Mouse (Mus musculus) thymus, postnatal 4 days (tissue): ENCODE results near the gene Pigm.

ENCODE experiments used
- DNase-seq: peaks from one replicate; pipeline ENCODE4 v3.0.0; 2021

Pigm gene

GRCm38 (mm10) chr1:172352453-172352852 is 23.9 kb upstream of the Pigm start:
- no peak for DNase-seq

GRCm38 (mm10) chr1:172355336-172355735 is 21.0 kb upstream of the Pigm start:
- DNase-seq, result no peak

GRCm38 (mm10) chr1:172357550-172357949 is 18.8 kb upstream of the Pigm start:
- peak; percentile 83 for DNase-seq

DNA sequence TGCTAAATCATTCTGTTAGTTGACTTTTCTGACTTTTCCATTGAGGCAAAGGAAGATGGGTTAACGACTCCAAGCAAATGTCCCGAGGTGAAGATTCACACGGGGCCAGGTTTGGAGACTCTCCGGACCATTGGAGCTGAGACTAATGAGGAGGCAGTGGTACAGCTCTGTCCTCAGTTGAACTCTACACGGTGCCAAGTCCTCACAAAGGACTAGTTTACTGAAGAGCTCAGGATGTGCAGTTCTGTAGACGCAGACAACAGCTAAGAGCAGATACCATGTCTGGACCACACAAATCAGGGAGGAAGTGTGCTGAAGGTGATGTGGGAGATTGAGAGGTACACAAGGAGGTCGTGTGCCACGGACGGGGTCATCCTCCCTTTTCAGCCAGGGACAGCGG is 18.0 kb upstream of the Pigm start:
- no peak for DNase-seq

GRCm38 (mm10) chr1:172364684-172365083 is 11.7 kb upstream of the Pigm start:
- DNase-seq, result peak; percentile 68

- DNase-seq, result peak; percentile 94
Measured at GRCm38 (mm10) chr1:172368768-172369418, 7.5 kb upstream of the Pigm start.

DNA sequence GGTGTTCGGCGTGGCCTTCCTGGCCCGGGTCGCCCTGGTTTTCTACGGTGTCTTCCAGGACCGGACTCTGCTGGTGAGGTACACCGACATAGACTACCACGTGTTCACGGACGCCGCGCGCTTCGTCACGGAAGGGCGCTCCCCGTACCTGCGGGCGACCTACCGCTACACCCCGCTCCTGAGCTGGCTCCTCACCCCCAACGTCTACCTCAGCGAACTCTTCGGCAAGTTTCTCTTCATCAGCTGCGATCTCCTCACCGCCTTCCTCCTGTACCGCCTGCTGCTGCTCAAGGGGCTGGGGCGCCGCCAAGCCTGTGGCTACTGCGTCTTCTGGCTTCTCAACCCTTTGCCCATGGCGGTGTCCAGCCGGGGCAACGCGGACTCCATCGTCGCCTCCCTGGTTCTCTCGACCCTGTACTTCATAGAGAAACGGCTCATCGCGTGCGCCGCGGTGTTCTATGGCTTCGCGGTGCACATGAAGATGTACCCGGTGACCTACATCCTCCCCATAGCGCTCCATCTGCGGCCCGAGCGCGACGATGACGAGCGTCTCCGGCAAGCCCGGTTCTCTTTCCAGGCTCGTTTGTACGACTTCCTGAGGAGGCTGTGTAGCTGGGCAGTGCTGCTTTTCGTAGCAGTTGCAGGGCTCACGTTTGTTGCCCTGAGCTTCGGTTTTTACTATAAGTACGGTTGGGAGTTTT is 562 bp downstream of the Pigm start:
- DNase-seq, result peak; percentile 67

GRCm38 (mm10) chr1:172380066-172380465 is 3.7 kb downstream of the Pigm start:
- no peak for DNase-seq

DNA sequence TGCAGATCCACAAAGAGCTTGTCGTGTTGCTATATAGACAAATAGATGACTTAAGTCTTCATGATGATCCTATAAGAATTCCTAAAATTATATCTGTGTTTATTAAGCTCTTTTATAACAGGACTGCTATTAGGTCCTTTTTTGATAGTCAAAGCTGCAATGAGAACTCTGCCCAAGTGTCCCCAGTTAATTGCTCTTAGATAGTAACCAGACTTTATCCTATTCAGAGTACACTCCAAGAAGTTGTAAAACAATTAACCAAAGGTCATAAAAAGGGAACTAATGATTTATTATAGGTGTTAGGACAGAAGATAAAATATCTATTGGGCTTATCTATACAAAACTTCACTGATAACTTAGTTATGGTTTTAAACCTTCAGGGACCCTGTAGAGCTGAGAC is 5.7 kb downstream of the Pigm start:
- no peak for DNase-seq

DNA sequence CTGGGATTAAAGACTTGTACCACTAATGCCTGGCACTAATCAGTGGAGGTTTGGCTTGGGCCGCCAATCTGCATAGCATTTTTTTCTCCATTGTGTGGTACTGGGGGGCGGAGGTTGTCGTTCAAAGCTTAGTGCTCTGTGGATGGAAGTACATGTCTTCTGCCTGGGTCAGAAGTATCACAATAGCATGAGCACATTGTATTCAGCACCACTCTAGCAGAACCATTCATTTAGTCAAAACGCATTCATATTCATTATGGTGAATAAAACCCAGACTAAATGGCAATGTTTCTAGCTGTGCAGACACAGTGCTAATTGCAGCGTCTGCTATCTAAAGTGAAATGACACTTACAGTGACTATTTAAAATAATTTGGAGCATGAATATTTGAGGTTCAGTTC is 10.9 kb downstream of the Pigm start:
- no peak for DNase-seq

GRCm38 (mm10) chr1:172390769-172391168 is 14.4 kb downstream of the Pigm start:
- no peak for DNase-seq

- DNase-seq, result no peak
Measured at GRCm38 (mm10) chr1:172391807-172392581, 15.6 kb downstream of the Pigm start.

GRCm38 (mm10) chr1:172392643-172393170 is 16.4 kb downstream of the Pigm start:
- no peak for DNase-seq

DNA sequence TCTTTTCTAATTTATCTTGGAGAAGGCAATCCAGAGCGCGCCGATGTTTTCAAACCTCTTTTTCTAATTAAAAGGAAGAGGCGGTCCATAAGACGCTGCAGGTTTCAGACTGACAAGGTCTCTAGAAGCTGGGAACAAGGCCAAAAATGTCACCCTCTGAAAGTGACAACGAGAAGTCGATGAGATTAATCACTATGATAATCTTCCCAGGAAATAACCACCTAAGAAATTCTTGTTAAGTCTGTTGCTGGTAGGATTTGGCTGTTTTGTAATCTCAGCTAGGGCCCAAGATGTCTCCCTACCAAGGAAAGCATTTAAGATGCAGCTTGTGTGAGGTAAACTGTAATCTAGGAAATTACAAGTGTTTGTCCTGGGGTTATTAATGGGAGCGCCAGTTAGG is 17.4 kb downstream of the Pigm start:
- DNase-seq, result no peak

DNA sequence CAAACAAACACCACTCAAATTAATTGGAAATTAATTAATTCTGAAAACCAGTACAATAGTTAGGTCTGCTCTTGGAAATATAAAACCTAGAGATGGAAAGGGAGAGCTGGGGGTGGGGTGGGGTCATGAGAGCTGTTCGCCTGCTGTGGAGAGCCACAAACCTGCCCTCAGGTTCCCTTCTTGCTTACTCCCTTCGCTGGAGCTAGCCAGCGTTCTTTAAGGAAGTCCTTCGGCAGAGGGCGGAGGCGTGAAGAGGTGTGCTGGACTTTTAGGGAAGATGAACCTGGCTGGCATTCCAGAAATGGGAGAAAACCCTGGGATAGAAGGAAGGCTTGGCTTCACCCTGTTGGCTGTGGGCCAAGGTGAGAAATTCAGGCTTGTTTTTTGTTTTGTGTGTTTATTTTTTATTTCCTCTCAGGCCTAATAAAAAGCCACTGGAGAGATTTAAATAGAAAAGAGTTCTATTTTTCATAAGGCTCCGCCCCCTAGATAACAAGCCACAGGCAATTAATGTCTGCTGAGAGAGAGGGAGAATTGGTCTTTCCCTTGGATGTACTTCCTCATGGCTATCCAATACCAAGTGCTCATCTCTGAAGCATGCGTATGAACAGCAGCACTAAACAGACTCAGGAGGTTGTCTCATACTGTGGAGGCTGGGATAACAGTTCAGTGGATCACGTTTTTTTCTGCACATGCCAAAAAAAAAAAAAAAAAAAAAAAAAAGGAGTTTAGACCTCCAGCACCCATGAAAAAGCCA is 20.8 kb downstream of the Pigm start:
- no peak for DNase-seq

DNA sequence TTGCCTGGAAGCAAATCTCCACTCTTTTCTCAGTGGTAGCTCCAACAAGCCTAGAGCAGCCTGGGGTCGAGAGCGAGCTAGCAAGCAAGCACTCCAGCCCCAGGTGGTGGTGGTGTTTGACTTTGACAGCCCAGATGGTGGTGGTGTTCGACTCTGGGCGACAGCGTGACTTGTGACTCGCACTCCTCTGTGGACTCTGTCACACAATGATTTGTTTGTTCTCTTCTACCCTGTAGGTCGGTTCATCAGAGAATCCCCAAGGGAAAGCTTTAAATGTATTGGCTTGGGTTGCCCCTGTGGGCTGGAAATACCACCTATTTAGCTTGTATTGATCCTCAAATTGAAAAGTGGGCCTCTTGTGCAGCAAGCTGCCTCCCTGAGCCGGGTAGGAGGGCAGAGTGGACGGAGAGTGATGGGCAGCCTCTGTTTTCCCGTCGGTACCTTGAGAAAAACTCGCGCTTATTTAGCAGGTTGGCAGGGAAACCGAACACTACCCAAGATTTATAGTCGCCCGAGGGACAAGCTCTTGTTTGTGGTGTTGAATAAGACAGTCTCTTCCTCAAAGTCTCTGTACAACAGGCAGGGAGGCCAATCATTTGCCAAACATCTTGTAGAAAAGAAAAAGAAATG is 29.8 kb downstream of the Pigm start:
- no peak for DNase-seq

- no peak for DNase-seq
Measured at GRCm38 (mm10) chr1:172408996-172409395, 32.6 kb downstream of the Pigm start.

DNA sequence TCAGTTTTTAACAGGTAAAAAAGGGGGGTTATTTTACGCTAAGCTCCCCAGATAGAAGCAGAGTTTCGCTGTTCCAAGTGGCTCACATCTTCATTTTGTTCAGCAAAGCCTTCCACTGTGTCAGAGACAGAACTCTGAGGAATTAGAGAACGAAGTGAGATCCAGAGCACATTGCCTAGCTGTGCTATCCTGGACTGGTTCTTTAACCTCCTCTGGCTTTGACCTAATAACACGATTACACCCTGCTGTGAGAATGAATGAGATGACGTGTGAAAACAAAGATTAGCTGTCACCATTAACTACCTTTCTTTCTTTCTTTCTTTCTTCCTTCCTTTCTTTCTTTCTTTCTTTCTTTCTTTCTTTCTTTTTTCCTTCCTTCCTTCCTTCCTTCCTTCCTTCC is 33.1 kb downstream of the Pigm start:
- no peak for DNase-seq

DNA sequence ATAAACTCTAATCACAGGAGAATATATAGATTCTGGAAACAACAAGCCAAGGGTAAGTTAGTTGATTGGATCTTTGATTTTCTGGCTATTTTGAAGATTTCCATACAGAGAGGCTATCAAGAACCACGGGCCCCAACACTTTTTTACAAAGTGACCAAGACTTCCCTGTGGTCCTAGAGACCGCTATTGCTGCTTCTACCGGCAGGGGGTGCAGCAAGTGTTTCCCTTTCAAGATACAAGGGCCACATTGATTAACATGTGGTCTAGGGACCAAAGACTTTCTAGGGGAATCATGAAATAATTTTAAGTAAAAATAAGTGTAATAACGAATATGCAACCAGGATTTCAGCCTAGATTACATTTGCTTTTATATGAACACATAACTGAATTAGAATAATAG is 34.5 kb downstream of the Pigm start:
- peak; percentile 78 for DNase-seq

DNA sequence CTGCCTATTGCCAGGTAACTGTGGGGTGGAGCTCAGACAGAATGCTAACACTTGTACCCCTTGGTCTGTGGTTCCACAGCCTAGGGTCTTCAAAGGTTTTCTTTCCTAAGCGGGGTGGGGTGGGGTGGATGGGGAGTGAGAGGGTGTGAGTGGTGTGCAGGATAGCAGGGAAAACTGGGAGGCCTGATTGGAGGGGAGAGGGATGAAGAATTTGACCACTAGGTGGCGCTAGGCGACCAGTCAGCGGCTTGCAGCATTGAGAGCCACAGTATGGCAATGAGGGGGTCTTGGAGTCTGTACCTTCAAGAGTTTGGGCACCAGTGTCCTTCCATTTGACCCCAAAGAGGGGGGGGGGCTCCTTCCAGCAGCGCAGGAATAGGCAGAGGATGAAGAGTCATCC is 35.9 kb downstream of the Pigm start:
- peak; percentile 85 for DNase-seq

DNA sequence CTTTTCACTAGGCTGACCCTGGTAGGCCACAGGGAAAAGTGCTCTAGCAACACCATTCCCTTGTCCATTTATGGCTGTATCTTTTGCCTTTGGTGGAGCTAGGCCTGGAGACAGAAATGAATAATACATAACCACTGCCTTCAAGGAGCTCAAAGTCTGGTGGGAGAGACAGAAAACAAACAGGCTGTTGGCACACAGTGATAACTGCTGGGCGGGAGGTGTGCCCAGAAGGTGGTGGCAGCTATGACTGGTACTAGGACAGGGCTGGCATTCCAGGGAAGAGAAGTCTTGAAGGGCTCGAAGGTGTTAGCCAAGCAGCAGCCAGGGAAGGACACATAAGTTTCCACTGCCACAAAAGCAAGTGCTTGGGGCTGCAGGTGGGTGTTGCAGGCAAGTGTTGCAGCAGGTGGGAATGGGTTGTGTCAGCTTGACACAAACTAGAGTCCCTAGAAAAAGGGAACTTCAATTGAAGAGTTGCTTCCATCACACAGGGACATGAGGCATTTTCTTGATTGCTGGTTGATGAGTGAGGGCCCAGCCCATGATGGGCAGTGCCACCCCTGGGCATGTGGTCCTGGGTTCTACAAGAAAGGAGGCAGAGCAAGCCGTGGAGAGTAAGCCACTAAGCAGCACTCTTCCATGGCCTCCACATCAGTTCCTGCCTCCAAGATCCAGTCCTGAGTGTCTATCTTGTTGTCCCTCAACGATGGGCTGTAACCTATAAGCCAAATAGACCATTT is 37.3 kb downstream of the Pigm start:
- DNase-seq, result no peak

- no peak for DNase-seq
Measured at GRCm38 (mm10) chr1:172414231-172414585, 37.9 kb downstream of the Pigm start.
